In the genomic region with DNA sequence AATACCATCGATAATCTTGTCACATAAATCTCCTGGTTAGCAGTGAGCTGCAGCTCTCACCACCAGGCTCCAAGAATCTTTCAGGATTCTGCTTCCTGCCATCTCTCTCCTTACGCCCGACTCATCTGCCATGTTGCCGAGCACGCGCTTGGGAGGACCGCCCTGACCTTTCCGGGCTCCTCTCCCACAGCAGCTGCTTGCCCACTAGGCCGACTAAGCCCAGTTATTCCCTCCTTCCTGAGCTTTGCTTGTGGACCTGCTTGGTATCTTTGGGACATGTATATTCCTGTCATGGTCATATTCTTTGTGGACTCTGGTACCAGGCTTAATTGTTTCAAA, we compare ENCODE assay signal across 10 mouse cellular contexts.
DNase-seq lines count a peak whose midpoint lies in the region; ATAC-seq and TF ChIP-seq lines count a peak whose summit lies in the region.
"Had no signal": no experiment of that assay in that cellular context is flagged by ENCODE, and none has a peak within 500 bp of the region (broad histone marks: within the 10 kb centered on the region; RNA-seq: fewer than 3 reads in every experiment).

No protein-coding gene starts in this region.

- no peaks in the 10 kb centered on the region for H3K27me3 ChIP-seq in kidney, embryonic 14.5 days (ENCODE audit: control insufficient read depth, insufficient read depth, low read length)
- H3K27me3 ChIP-seq in intestine, embryonic 16.5 days (replicated peaks; ENCODE audit: control insufficient read depth, insufficient read depth, low read length) = no peaks in the 10 kb centered on the region
- H3K27me3 ChIP-seq: forebrain, embryonic 13.5 days had no signal

- ATAC-seq in kidney, embryonic 14.5 days (ENCODE audit: low FRiP score, low TSS enrichment) = no peak
- ATAC-seq in intestine, embryonic 16.5 days = no peak

- DNase-seq in cerebellum, postnatal 14 days = peak; percentile 70 to 75
- DNase-seq in cerebellum, adult 8-10 months = no peak
- no peak for DNase-seq in kidney, postnatal 36 days
- DNase-seq in ES-E14 (ENCODE audit: low read depth, low spot score) = no peak
- DNase-seq in layer of hippocampus, postnatal 10 days (ENCODE audit: low spot score in 2 of 2) = no peak
- no peak for DNase-seq in testis, postnatal 14 days (ENCODE audit: low spot score)
- DNase-seq: B cell, adult 2 months had no signal

- peak overlapping the region; percentile 18; the same call in 1 of the 2 replicates for H3K4me2 ChIP-seq in kidney, embryonic 14.5 days (replicated peaks; ENCODE audit: low read depth, low read length)
- H3K4me2 ChIP-seq in intestine, embryonic 16.5 days (ENCODE audit: low read depth, low read length) = peak overlapping the region; percentile 17; the same call in 1 of the 2 replicates
- H3K4me2 ChIP-seq: forebrain, embryonic 13.5 days had no signal

- H3K27ac ChIP-seq in kidney, embryonic 14.5 days (ENCODE audit: low read depth, low read length) = peak overlapping the region; percentile 19; the same call in 1 of the 2 replicates
- H3K27ac ChIP-seq in ES-E14 (ENCODE audit: insufficient read depth, low read depth, low read length, poor library complexity, severe bottlenecking) = no peak overlapping the region
- H3K27ac ChIP-seq in intestine, embryonic 16.5 days (ENCODE audit: low read length) = peak overlapping the region; percentile 27; the same call in 1 of the 2 replicates
- H3K27ac ChIP-seq: forebrain, embryonic 13.5 days had no signal

- H3K36me3 ChIP-seq in kidney, embryonic 14.5 days (ENCODE audit: control insufficient read depth, insufficient read depth, low read length) = no peaks in the 10 kb centered on the region
- H3K36me3 ChIP-seq in ES-E14 (ENCODE audit: control insufficient read depth, insufficient read depth, low read length, poor library complexity, severe bottlenecking) = no peaks in the 10 kb centered on the region
- H3K36me3 ChIP-seq in intestine, embryonic 16.5 days (ENCODE audit: control insufficient read depth, insufficient read depth, low read length) = no peaks in the 10 kb centered on the region

- peaks cover 13% of the 10 kb centered on the region for H3K4me1 ChIP-seq in kidney, embryonic 14.5 days (ENCODE audit: control insufficient read depth, insufficient read depth, low read length)
- peaks cover 3 to 8% of the 10 kb centered on the region in 2 experiments; a peak in 1 of 4 replicates for H3K4me1 ChIP-seq in ES-E14 (ENCODE audit: control insufficient read depth in 2 of 2, insufficient read depth in 2 of 2, low read length in 2 of 2, poor library complexity in 1 of 2)
- peaks cover 20% of the 10 kb centered on the region for H3K4me1 ChIP-seq in intestine, embryonic 16.5 days (ENCODE audit: control insufficient read depth, insufficient read depth, low read length)

- H3K4me3 ChIP-seq in kidney, embryonic 14.5 days (ENCODE audit: low read length) = no peak overlapping the region
- H3K4me3 ChIP-seq in ES-E14 (ENCODE audit: insufficient read depth in 1 of 2, low read depth in 1 of 2, low read length in 2 of 2, poor library complexity in 1 of 2, severe bottlenecking in 1 of 2) = peak overlapping the region in 1 of 2 experiments; percentile 24; a peak in 1 of 4 replicates
- H3K4me3 ChIP-seq in intestine, embryonic 16.5 days (ENCODE audit: low read length) = no peak overlapping the region
- H3K4me3 ChIP-seq: forebrain, embryonic 13.5 days had no signal

- in situ Hi-C loops in ES-E14 (cut with MboI; ENCODE audit: low sequenced_read_pairs in 2 of 2, unreplicated experiment in 2 of 2) = no loop called here

- no peaks in the 10 kb centered on the region for H3K9me3 ChIP-seq in kidney, embryonic 14.5 days (ENCODE audit: control insufficient read depth, low read length)
- no peaks in the 10 kb centered on the region for H3K9me3 ChIP-seq in ES-E14 (ENCODE audit: control insufficient read depth, insufficient read depth, low read depth, low read length)
- H3K9me3 ChIP-seq in intestine, embryonic 16.5 days (ENCODE audit: control insufficient read depth, low read length) = no peaks in the 10 kb centered on the region
- H3K9me3 ChIP-seq: forebrain, embryonic 13.5 days had no signal

- 50% methylated on average over 9 of the region's 9 CpGs for WGBS in kidney, embryonic 14.5 days
- WGBS in intestine, embryonic 16.5 days = 47% methylated on average over 9 of the region's 9 CpGs

- H3K9ac ChIP-seq in kidney, embryonic 14.5 days (ENCODE audit: low read depth, low read length) = no peak overlapping the region
- H3K9ac ChIP-seq in ES-E14 (ENCODE audit: insufficient read depth, low read depth, low read length, poor library complexity, severe bottlenecking) = peak overlapping the region; percentile 33; the same call in 1 of the 2 replicates
- peak overlapping the region; percentile 42; the same call in 1 of the 2 replicates for H3K9ac ChIP-seq in intestine, embryonic 16.5 days (ENCODE audit: low read depth, low read length)
- H3K9ac ChIP-seq: forebrain, embryonic 13.5 days had no signal

TF ChIP-seq in ES-E14, 5 proteins besides CTCF, POLR2A, EP300 and RAD21:
- TF ChIP-seq CHD2 (IDR thresholded peaks at IDR 0.05; ENCODE audit: low read depth, low read length) (no peak), MAFK (IDR thresholded peaks at IDR 0.05; ENCODE audit: insufficient read depth, low read depth, low read length) (no peak), HCFC1 (IDR thresholded peaks at IDR 0.05; ENCODE audit: borderline replicate concordance, insufficient read depth, low read length) (no peak), ZNF384 (IDR thresholded peaks at IDR 0.05; ENCODE audit: low read depth, low read length) (no peak), ZC3H11A (IDR thresholded peaks at IDR 0.05; ENCODE audit: borderline replicate concordance, low read depth, low read length) (no peak)

Comparison
In these comparisons a context has a peak if more than half of its experiments do, and no peak if none do; other contexts are left out.
1. DNase-seq: peak in cerebellum, postnatal 14 days (2 of 2); none in cerebellum, adult 8-10 months (single experiment), kidney, postnatal 36 days (0 of 2), ES-E14 (single experiment), layer of hippocampus, postnatal 10 days (0 of 2) and testis, postnatal 14 days (single experiment).